7 mouse cellular contexts compared by ENCODE assay signal in the genomic region with DNA sequence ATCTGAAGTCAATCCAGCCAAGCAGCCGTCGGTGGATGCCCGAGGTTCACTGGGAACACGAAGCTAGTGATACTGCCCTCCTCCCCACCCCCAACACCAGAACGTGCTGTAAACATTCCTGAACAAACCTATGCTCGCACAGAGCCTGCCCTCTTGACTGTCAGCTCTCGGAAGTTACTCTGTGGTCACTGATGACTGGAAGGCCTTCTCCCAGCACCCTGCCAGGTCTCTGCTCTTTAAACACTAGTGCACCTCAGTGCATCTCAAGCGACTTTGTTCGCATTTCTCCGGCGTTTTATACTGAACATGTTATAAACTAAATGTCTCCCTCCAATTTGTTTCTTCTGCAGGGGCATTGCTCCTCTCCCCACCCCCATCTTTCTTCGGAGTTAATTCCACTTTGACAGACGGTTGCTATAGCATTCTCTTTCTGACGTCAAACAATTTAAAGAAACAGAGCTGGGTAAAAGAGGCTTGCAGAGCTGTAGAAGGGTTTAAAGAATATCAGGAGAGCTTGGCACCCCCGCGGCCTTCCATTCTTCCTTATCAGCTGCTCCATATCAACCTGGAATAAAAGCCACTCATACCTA. TPM values are rescaled to one million over a fixed set of nuclear protein-coding genes. Genes with fewer than 3 reads are reported as not detected.
A peak's percentile ranks its signal among the peaks of the same experiment; 100 is the strongest.
DNase-seq lines count a peak whose midpoint lies in the region; ATAC-seq and TF ChIP-seq lines count a peak whose summit lies in the region.

No protein-coding gene starts in this region.

- peak overlapping the region; percentile 80 for H3K9ac ChIP-seq in lung, embryonic 16.5 days (ENCODE audit: low read length)
- H3K9ac ChIP-seq in embryonic facial prominence, embryonic 11.5 days (replicated peaks; ENCODE audit: low read length), result peak overlapping the region; percentile 68
- peak overlapping the region; percentile 85 for H3K9ac ChIP-seq in hindbrain, embryonic 16.5 days (ENCODE audit: low read depth, low read length)
- peak overlapping the region; percentile 76 for H3K9ac ChIP-seq in midbrain, postnatal 0 days (replicated peaks; ENCODE audit: low read length, poor library complexity, severe bottlenecking)

- peak; percentile 53 for ATAC-seq in lung, embryonic 16.5 days (ENCODE audit: low read depth)
- 0 out of 2 replicates have a peak, but pooled peaks have one; percentile 18 for ATAC-seq in embryonic facial prominence, embryonic 11.5 days (replicated peaks; ENCODE audit: insufficient number of reproducible peaks, low FRiP score, low TSS enrichment, low read depth)
- no peak for ATAC-seq in hindbrain, embryonic 16.5 days
- ATAC-seq in midbrain, postnatal 0 days (ENCODE audit: low FRiP score), result peak; percentile 47

- no peaks in the 10 kb centered on the region for H3K36me3 ChIP-seq in lung, embryonic 16.5 days (ENCODE audit: control insufficient read depth, insufficient read depth, low read length)
- no peaks in the 10 kb centered on the region for H3K36me3 ChIP-seq in embryonic facial prominence, embryonic 11.5 days (replicated peaks; ENCODE audit: control insufficient read depth, insufficient read depth, low read depth, low read length)
- no peaks in the 10 kb centered on the region for H3K36me3 ChIP-seq in hindbrain, embryonic 16.5 days (ENCODE audit: control insufficient read depth, insufficient read depth, low read length)
- H3K36me3 ChIP-seq in midbrain, postnatal 0 days (ENCODE audit: insufficient read depth, low read length), result no peaks in the 10 kb centered on the region

- DNase-seq in lung, postnatal 36 days, result no peak
- peak; percentile 21 for DNase-seq in embryonic facial prominence, embryonic 11.5 days (ENCODE audit: low spot score)
- peak; percentile 47 for DNase-seq in midbrain, postnatal 0 days (ENCODE audit: low spot score)
- no peak for DNase-seq in cerebellum, postnatal 36 days
- no peak for DNase-seq in adrenal gland, adult 2 months

- peak overlapping the region; percentile 63 for H3K27ac ChIP-seq in lung, embryonic 16.5 days (ENCODE audit: low read length)
- H3K27ac ChIP-seq in embryonic facial prominence, embryonic 11.5 days (replicated peaks; ENCODE audit: low read depth, low read length), result no peak overlapping the region
- peak overlapping the region; percentile 78 for H3K27ac ChIP-seq in hindbrain, embryonic 16.5 days (ENCODE audit: low read depth, low read length)
- peak overlapping the region; percentile 71 for H3K27ac ChIP-seq in midbrain, postnatal 0 days (ENCODE audit: low read depth, low read length)

- H3K4me3 ChIP-seq in lung, embryonic 16.5 days (ENCODE audit: low read length), result peak overlapping the region; percentile 76
- H3K4me3 ChIP-seq in embryonic facial prominence, embryonic 11.5 days (ENCODE audit: low read depth, low read length), result peak overlapping the region; percentile 65
- H3K4me3 ChIP-seq in hindbrain, embryonic 16.5 days (ENCODE audit: low read length), result peak overlapping the region; percentile 75
- H3K4me3 ChIP-seq in midbrain, postnatal 0 days (ENCODE audit: low read depth, low read length), result peak overlapping the region; percentile 62

- no peaks in the 10 kb centered on the region for H3K9me3 ChIP-seq in lung, embryonic 16.5 days (ENCODE audit: control insufficient read depth, low read length)
- H3K9me3 ChIP-seq in embryonic facial prominence, embryonic 11.5 days (replicated peaks; ENCODE audit: control insufficient read depth, low read length), result no peaks in the 10 kb centered on the region
- no peaks in the 10 kb centered on the region for H3K9me3 ChIP-seq in hindbrain, embryonic 16.5 days (ENCODE audit: control insufficient read depth, low read length)
- no peaks in the 10 kb centered on the region for H3K9me3 ChIP-seq in midbrain, postnatal 0 days (ENCODE audit: low read length)

- TF ChIP-seq CTCF in midbrain, postnatal 0 days (IDR thresholded peaks at IDR 0.05), result no peak

- no peaks in the 10 kb centered on the region for H3K27me3 ChIP-seq in lung, embryonic 16.5 days (ENCODE audit: control insufficient read depth, insufficient read depth, low read depth, low read length)
- no peaks in the 10 kb centered on the region for H3K27me3 ChIP-seq in embryonic facial prominence, embryonic 11.5 days (ENCODE audit: control insufficient read depth, insufficient read depth, low read length)
- no peaks in the 10 kb centered on the region for H3K27me3 ChIP-seq in hindbrain, embryonic 16.5 days (replicated peaks; ENCODE audit: control insufficient read depth, insufficient read depth, low read length)
- H3K27me3 ChIP-seq in midbrain, postnatal 0 days (ENCODE audit: insufficient read depth, low read length), result no peaks in the 10 kb centered on the region

- peaks cover 8% of the 10 kb centered on the region; the same call in 1 of the 2 replicates for H3K4me1 ChIP-seq in lung, embryonic 16.5 days (replicated peaks; ENCODE audit: control insufficient read depth, insufficient read depth, low read length)
- no peaks in the 10 kb centered on the region for H3K4me1 ChIP-seq in embryonic facial prominence, embryonic 11.5 days (ENCODE audit: control insufficient read depth, insufficient read depth, low read length)
- peaks cover 9% of the 10 kb centered on the region for H3K4me1 ChIP-seq in hindbrain, embryonic 16.5 days (ENCODE audit: control insufficient read depth, insufficient read depth, low read depth, low read length)
- H3K4me1 ChIP-seq in midbrain, postnatal 0 days (ENCODE audit: insufficient read depth, low read length), result no peaks in the 10 kb centered on the region

- H3K4me2 ChIP-seq in lung, embryonic 16.5 days (ENCODE audit: low read depth, low read length), result peak overlapping the region; percentile 59
- H3K4me2 ChIP-seq in embryonic facial prominence, embryonic 11.5 days (ENCODE audit: low read depth, low read length), result peak overlapping the region; percentile 49
- peak overlapping the region; percentile 60 for H3K4me2 ChIP-seq in hindbrain, embryonic 16.5 days (ENCODE audit: low read length)
- peak overlapping the region; percentile 54 for H3K4me2 ChIP-seq in midbrain, postnatal 0 days (ENCODE audit: low read depth, low read length, poor library complexity, severe bottlenecking)

- 7% methylated on average over 16 of the region's 16 CpGs for WGBS in lung, embryonic 16.5 days
- 22% methylated on average over 16 of the region's 16 CpGs for WGBS in embryonic facial prominence, embryonic 11.5 days
- 15% methylated on average over 16 of the region's 16 CpGs for WGBS in hindbrain, embryonic 16.5 days
- 17% methylated on average over 16 of the region's 16 CpGs for whole genome bisulfite sequencing in midbrain, postnatal 0 days

RNA-seq across cellular contexts. Expression of gene Gnb4, which starts 0.8 kb away (rescaled TPM):
- 83.1 and 89.1 TPM in 2 replicates for polyA plus RNA-seq in lung, embryonic 16.5 days (2015; fragmentation: Nextera tagmentation; extraction: Ambion mirVana)
- polyA plus RNA-seq in embryonic facial prominence, embryonic 11.5 days (2014; fragmentation: Nextera tagmentation; extraction: Ambion mirVana), result 47.3 and 48.5 TPM in 2 replicates
- polyA plus RNA-seq in hindbrain, embryonic 16.5 days (2015; fragmentation: Nextera tagmentation; extraction: Ambion mirVana), result 114 and 118 TPM in 2 replicates
- total RNA-seq in midbrain, postnatal 0 days (2014; rRNA removed), result 118 and 150 TPM in 2 replicates
- polyA plus RNA-seq in midbrain, postnatal 0 days (2015; fragmentation: Nextera tagmentation; extraction: Ambion mirVana), result 121 and 127 TPM in 2 replicates
- total RNA-seq in adrenal gland, adult 2 months (2021), result 10 to 100 TPM; 24.9 to 63.2 TPM
- polyA plus RNA-seq in adrenal gland, adult 2 months (2012; rRNA removed), result 11.8 and 13.0 TPM in 2 replicates

Comparison
In these comparisons a context has a peak if more than half of its experiments do, and no peak if none do; other contexts are left out.
1. DNase-seq: peak in embryonic facial prominence, embryonic 11.5 days (single experiment) and midbrain, postnatal 0 days (single experiment); none in lung, postnatal 36 days (single experiment), cerebellum, postnatal 36 days (0 of 2) and adrenal gland, adult 2 months (single experiment).
2. Peak in every context shown above with its lines, with median percentiles within 50 percentile points of each other: H3K4me2 ChIP-seq, H3K4me3 ChIP-seq and H3K9ac ChIP-seq.